Mouse (Mus musculus): ENCODE data around the gene Anp32a. TPM values are rescaled to one million over a fixed set of nuclear protein-coding genes. Genes with fewer than 3 reads are reported as not detected.

Gene Anp32a
- polyA plus RNA-seq, 1 experiment from 2014 or later, result 166 TPM

DNA sequence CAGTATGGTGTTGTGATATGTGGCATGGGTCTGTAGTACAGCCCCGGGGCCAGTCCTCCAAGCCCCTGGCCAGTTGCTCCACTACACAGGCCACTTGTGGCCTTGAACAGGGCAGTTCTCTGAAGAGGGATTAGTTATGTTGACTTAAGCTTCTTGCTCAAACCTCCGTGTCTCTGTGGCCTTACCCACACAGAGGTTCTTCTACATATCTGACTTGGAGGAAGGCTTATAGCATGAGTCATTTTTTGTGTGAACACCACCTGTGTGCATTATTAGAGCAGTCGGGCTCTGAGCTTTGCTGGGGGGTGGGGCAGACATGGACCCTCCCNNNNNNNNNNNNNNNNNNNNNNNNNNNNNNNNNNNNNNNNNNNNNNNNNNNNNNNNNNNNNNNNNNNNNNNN lies 33.2 kb downstream of the Anp32a start:
- Histone ChIP-seq H3K9me3 (replicated peaks) (no peaks in the 10 kb centered on the region), H3K4me3 (no peak overlapping the region), H3K27ac (no peak overlapping the region), H3K4me2 (replicated peaks) (no peak overlapping the region), H3K36me3 (peaks cover 58% of the 10 kb centered on the region), H3K4me1 (peaks cover 37% of the 10 kb centered on the region), H3K9ac (no peak overlapping the region), H3K27me3 (no peaks in the 10 kb centered on the region)
- WGBS, result 85% methylated on average over 3 of the region's 3 CpGs
- no peak for ATAC-seq (ENCODE audit: low FRiP score)

DNA sequence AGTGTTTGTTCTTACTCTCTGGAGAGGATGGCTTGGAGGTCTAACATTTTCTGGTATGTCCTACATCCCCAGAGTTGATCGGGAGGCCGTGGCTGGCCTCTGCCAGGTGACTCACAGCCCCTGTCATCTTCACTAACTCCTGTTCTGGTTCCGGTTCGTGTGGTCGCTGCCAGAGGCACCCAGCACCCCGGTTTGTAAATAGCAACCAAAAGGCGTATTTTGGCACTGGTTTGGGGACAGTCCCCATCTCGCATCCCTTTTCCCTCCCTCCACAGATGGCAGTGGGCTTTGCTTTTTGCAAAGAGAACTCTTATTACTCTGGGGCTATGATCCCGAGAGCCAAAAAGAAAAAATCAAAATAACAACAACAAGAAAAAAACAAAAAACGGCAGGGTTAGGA lies 36.8 kb downstream of the Anp32a start:
- Histone ChIP-seq H3K27me3 (no peaks in the 10 kb centered on the region), H3K4me1 (peaks cover 10% of the 10 kb centered on the region; the same call in 1 of the 2 replicates), H3K27ac (no peak overlapping the region), H3K9ac (no peak overlapping the region), H3K4me3 (no peak overlapping the region), H3K36me3 (peaks cover 61% of the 10 kb centered on the region), H3K9me3 (replicated peaks) (no peaks in the 10 kb centered on the region), H3K4me2 (replicated peaks) (no peak overlapping the region)
- 96% methylated on average over 10 of the region's 10 CpGs for WGBS
- ATAC-seq (ENCODE audit: low FRiP score), result no peak

DNA sequence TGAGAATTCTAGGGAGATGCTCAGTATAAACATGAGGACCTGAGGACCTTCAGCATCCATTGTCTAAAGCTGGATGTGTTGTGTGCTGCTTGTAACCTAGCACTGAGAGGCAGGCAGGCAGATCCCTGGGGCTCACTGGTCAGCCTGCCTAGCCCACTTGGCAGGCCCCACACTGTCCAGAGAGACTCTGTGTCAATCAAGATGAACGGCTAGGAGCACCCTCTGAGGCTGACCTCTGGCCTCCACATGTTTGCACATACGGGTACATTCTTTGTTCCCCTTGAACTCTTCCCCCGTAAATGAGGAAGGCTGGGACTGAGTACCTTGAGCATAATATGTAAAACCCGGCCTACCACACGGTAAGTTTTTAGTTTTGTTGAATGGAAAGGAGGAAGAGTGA lies 39.3 kb downstream of the Anp32a start:
- Histone ChIP-seq H3K27me3 (no peaks in the 10 kb centered on the region), H3K9ac (no peak overlapping the region), H3K4me2 (replicated peaks) (no peak overlapping the region), H3K27ac (no peak overlapping the region), H3K4me3 (no peak overlapping the region), H3K36me3 (peaks cover 37% of the 10 kb centered on the region), H3K4me1 (no peaks in the 10 kb centered on the region), H3K9me3 (replicated peaks) (no peaks in the 10 kb centered on the region)
- WGBS, result 53% methylated on average over 5 of the region's 5 CpGs
- ATAC-seq (ENCODE audit: low FRiP score), result no peak

DNA sequence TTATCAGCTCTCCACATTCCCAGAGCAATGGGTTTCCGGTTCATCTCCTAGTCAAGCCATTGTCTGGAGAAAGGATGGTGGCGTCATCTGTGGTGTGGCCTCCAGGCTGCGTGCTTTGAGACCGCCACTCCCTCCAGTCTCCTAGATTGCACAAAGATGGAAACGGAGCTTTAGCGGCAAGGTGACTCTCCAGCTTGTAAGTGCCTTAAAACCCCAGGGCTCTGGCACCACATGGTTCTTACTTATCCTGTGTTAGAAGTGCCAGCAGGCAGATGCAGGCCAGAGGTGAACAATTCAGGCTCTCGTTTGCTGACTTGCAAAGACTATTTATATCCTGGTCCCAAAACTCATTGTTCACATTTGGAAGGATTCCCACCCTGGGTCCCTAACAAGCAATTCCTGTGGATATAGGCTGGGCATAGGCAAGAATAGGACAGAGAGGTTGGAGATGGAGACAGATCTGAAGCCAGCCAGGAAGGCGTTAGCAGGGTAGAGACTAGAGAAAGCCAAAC lies 40.4 kb downstream of the Anp32a start:
- no peak for ATAC-seq (ENCODE audit: low FRiP score)
- 66% methylated on average over 8 of the region's 8 CpGs for WGBS
- H3K36me3 ChIP-seq, result peaks cover 26% of the 10 kb centered on the region
- no peak overlapping the region for H3K4me2 ChIP-seq (replicated peaks)
- H3K9ac ChIP-seq, result no peak overlapping the region; the same call in 1 of the 2 replicates
- H3K4me1 ChIP-seq, result no peaks in the 10 kb centered on the region
- no peak overlapping the region for H3K4me3 ChIP-seq
- no peaks in the 10 kb centered on the region for H3K27me3 ChIP-seq
- H3K27ac ChIP-seq, result peak overlapping the region; percentile 17; the same call in 1 of the 2 replicates
- no peaks in the 10 kb centered on the region for H3K9me3 ChIP-seq (replicated peaks)

DNA sequence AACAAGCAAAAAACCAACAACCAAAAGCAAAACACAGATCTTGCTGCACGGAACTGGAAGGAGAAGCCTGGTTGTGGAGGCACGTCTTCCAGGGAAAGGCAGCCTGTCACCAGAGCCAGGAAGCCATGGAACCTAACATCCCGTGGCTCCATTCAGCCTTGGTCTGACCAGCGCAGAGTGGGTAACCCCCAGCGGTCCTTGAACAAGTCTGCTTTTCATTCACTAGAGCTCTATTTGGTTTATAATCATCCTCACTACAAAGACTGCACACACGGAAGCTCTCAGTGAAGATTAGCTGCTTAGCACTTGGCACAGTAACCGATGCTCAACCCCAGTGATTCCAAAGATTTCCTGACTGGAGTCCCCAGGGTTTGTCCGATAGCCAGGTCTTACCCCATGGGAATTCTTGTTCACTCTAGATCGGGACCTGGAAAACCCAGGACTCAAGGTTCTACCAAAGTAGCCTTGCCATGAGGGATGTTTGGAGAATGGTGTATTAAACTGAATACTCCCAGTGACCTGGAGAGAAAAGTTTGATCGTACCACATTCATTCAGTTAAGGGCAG lies 41.5 kb downstream of the Anp32a start:
- H3K27me3 ChIP-seq, result no peaks in the 10 kb centered on the region
- no peak overlapping the region for H3K4me2 ChIP-seq (replicated peaks)
- H3K9me3 ChIP-seq (replicated peaks), result no peaks in the 10 kb centered on the region
- no peak overlapping the region for H3K9ac ChIP-seq
- H3K4me1 ChIP-seq, result no peaks in the 10 kb centered on the region
- no peak for ATAC-seq (ENCODE audit: low FRiP score)
- no peak overlapping the region for H3K27ac ChIP-seq
- peaks cover 16% of the 10 kb centered on the region for H3K36me3 ChIP-seq
- H3K4me3 ChIP-seq, result no peak overlapping the region
- 85% methylated on average over 10 of the region's 10 CpGs for WGBS

- Histone ChIP-seq H3K4me2 (replicated peaks) (no peak overlapping the region), H3K36me3 (peaks cover 4% of the 10 kb centered on the region), H3K4me3 (no peak overlapping the region), H3K9ac (no peak overlapping the region), H3K4me1 (no peaks in the 10 kb centered on the region), H3K27ac (no peak overlapping the region), H3K27me3 (no peaks in the 10 kb centered on the region), H3K9me3 (replicated peaks) (no peaks in the 10 kb centered on the region)
- 87% methylated on average over 6 of the region's 6 CpGs for WGBS
- ATAC-seq (ENCODE audit: low FRiP score), result no peak
Measured at GRCm38 (mm10) chr9:62385062-62385461, 44.0 kb downstream of the Anp32a start.

DNA sequence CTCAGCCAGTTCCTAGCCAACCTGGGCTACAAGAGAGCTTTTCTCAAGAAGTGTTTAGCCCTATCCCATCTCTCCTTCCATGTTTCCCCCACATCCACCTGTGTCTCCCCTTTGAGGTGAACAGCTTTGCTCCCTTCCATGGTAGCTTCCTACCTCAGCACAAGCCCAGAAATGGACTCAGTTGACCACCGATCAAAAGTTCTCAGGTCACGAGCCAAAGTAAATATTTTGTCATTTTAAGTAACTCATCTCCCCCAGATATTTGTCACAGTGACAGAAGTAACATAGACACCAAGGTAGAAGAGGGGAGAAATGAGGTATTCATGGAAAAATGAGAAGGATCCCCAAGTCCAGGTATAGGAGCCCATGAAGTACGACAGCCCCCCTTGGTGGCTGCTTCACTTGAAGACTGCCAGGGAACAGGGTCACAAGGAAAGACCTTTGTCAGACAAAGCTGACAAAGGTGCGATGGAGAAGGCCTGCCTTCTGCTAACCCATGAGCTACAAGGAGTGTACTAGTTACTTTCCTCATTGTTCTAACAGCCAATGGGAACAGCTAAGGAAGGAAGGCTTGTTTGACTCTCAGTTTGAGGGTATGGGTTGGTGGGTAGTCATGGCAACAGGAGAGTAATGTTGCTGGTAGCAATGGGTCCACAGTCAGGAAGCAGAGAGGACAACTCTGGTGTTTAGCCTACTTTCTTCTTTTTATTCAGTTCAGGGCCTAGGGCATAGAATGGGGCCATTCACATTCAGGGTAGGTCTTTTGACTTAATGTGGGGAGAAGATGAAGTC lies 44.8 kb downstream of the Anp32a start:
- Histone ChIP-seq H3K27ac (no peak overlapping the region), H3K4me1 (no peaks in the 10 kb centered on the region), H3K36me3 (no peaks in the 10 kb centered on the region), H3K27me3 (no peaks in the 10 kb centered on the region), H3K4me2 (replicated peaks) (no peak overlapping the region), H3K9me3 (replicated peaks) (no peaks in the 10 kb centered on the region), H3K9ac (no peak overlapping the region), H3K4me3 (no peak overlapping the region)
- ATAC-seq (ENCODE audit: low FRiP score), result no peak
- 87% methylated on average over 4 of the region's 4 CpGs for WGBS

- ATAC-seq (ENCODE audit: low FRiP score), result no peak
- Histone ChIP-seq H3K4me2 (replicated peaks) (no peak overlapping the region), H3K4me3 (no peak overlapping the region), H3K27ac (no peak overlapping the region), H3K4me1 (no peaks in the 10 kb centered on the region), H3K36me3 (no peaks in the 10 kb centered on the region), H3K9ac (no peak overlapping the region), H3K9me3 (replicated peaks) (no peaks in the 10 kb centered on the region), H3K27me3 (no peaks in the 10 kb centered on the region)
- 70% methylated on average over 9 of the region's 9 CpGs for WGBS
Measured at GRCm38 (mm10) chr9:62389735-62390134, 48.6 kb downstream of the Anp32a start.

DNA sequence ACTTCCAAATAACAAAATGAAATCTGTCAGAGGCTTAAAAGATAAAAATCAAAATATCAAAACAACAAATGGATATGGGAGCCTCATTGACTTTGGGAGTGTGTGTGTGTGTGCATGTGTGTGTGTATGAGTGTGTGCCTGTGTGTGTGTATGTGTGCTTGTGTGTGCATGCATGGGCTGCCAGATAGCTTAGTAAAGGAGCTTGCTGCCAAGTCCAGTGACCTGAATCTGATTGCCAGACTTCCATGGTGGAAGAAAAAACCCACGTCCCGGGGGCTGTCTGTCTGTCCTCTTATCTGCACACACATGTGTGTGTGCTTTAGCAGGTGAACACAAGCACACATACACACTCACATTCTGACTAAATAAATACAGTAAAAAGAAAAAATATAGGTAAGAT lies 52.4 kb downstream of the Anp32a start:
- Histone ChIP-seq H3K9me3 (replicated peaks) (no peaks in the 10 kb centered on the region), H3K4me3 (no peak overlapping the region), H3K27ac (no peak overlapping the region), H3K9ac (no peak overlapping the region), H3K36me3 (no peaks in the 10 kb centered on the region), H3K4me2 (replicated peaks) (no peak overlapping the region), H3K4me1 (no peaks in the 10 kb centered on the region), H3K27me3 (no peaks in the 10 kb centered on the region)
- ATAC-seq (ENCODE audit: low FRiP score), result no peak
- WGBS, result 70% methylated on average over 2 of the region's 2 CpGs

- 62% methylated on average over 2 of the region's 2 CpGs for WGBS
- no peaks in the 10 kb centered on the region for H3K9me3 ChIP-seq (replicated peaks)
- H3K4me1 ChIP-seq, result no peaks in the 10 kb centered on the region
- no peaks in the 10 kb centered on the region for H3K27me3 ChIP-seq
- no peak overlapping the region for H3K4me3 ChIP-seq
- no peak overlapping the region for H3K9ac ChIP-seq
- ATAC-seq (ENCODE audit: low FRiP score), result no peak
- H3K36me3 ChIP-seq, result no peaks in the 10 kb centered on the region
- no peak overlapping the region for H3K27ac ChIP-seq
- no peak overlapping the region for H3K4me2 ChIP-seq (replicated peaks)
Measured at GRCm38 (mm10) chr9:62394163-62394562, 53.1 kb downstream of the Anp32a start.

DNA sequence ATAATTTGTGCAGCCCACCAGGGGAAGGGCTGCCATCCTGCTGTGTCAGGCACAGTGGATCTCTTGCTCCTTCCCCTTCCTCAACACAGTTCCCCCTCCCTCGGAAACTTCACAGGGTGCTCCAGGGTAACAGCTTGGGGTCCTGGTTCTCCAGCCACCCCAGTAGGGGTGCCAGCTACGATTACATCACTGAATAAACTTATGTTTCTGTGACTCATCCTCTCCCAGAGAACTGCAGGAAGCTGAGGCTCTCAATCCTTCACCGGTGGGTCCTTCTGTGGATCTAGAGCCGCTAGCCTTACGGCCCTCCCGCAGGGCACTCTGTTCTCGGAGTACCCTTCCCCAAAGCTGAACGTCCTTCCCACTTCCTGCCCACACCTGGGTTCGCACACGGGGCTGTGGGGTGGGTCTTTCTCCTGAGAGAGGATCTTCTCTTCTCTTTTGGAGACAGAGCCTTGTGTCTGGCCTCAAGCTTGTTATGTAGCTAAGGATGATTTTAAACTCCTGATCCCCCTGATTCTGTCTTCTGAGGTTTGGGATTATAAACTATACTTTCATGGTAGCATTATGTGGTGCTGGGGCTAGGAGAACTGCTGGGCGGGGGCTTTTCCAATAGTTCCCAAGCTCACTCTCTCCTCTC lies 59.6 kb downstream of the Anp32a start:
- no peaks in the 10 kb centered on the region for H3K27me3 ChIP-seq
- no peak overlapping the region for H3K9ac ChIP-seq
- no peak overlapping the region for H3K4me2 ChIP-seq (replicated peaks)
- no peak overlapping the region for H3K4me3 ChIP-seq
- WGBS, result 62% methylated on average over 11 of the region's 11 CpGs
- H3K4me1 ChIP-seq, result 0 out of 2 replicates have a peak, but pooled peaks cover 7% of the 10 kb centered on the region
- no peaks in the 10 kb centered on the region for H3K36me3 ChIP-seq
- H3K9me3 ChIP-seq (replicated peaks), result no peaks in the 10 kb centered on the region
- no peak overlapping the region for H3K27ac ChIP-seq
- no peak for ATAC-seq (ENCODE audit: low FRiP score)

- Histone ChIP-seq H3K9ac (no peak overlapping the region), H3K27me3 (no peaks in the 10 kb centered on the region), H3K36me3 (no peaks in the 10 kb centered on the region), H3K27ac (no peak overlapping the region), H3K4me3 (no peak overlapping the region), H3K9me3 (replicated peaks) (no peaks in the 10 kb centered on the region), H3K4me1 (0 out of 2 replicates have a peak, but pooled peaks cover 7% of the 10 kb centered on the region), H3K4me2 (replicated peaks) (no peak overlapping the region)
- no peak for ATAC-seq (ENCODE audit: low FRiP score)
- 67% methylated on average over 1 of the region's 1 CpGs for WGBS
Measured at GRCm38 (mm10) chr9:62401589-62401988, 60.5 kb downstream of the Anp32a start.

All from hindbrain, embryonic 12.5 days (tissue).